Mouse (Mus musculus) telencephalon, adult 2 months (tissue): ENCODE measurements around the gene Agpat1.

Source experiments
- DNase-seq: peaks from one replicate; pipeline ENCODE4 v3.0.0-alpha.2; 2011; ENCODE audit warnings: low read depth, low spot score

The Agpat1 gene

GRCm38 (mm10) chr17:34630761-34631301 is 26.8 kb downstream of the Agpat1 start:
- no peak for DNase-seq

- no peak for DNase-seq
These were observed 27.6 kb downstream of the Agpat1 start for GRCm38 (mm10) chr17:34631647-34632046.

- peak; percentile 88 for DNase-seq
These were observed 28.2 kb downstream of the Agpat1 start for GRCm38 (mm10) chr17:34632261-34632691.

GRCm38 (mm10) chr17:34635671-34636070 is 31.6 kb downstream of the Agpat1 start:
- DNase-seq = no peak

- DNase-seq = no peak
These were observed 33.4 kb downstream of the Agpat1 start for GRCm38 (mm10) chr17:34637459-34637858.

GRCm38 (mm10) chr17:34639461-34640255 is 35.6 kb downstream of the Agpat1 start:
- no peak for DNase-seq

GRCm38 (mm10) chr17:34640778-34641601 is 36.9 kb downstream of the Agpat1 start:
- peak; percentile 72 for DNase-seq

- no peak for DNase-seq
These were observed 37.9 kb downstream of the Agpat1 start for GRCm38 (mm10) chr17:34641945-34642344.

- no peak for DNase-seq
These were observed 39.3 kb downstream of the Agpat1 start for GRCm38 (mm10) chr17:34643379-34643778.

GRCm38 (mm10) chr17:34643944-34644343 is 39.9 kb downstream of the Agpat1 start:
- no peak for DNase-seq

GRCm38 (mm10) chr17:34644608-34645007 is 40.5 kb downstream of the Agpat1 start, which contains the start of gene Fkbpl:
TSS of gene Fkbpl (plus strand) at chr17:34644764.
- peak; percentile 97 for DNase-seq

GRCm38 (mm10) chr17:34645256-34645829 is 41.3 kb downstream of the Agpat1 start:
- no peak for DNase-seq

- DNase-seq = no peak
These were observed 41.9 kb downstream of the Agpat1 start for GRCm38 (mm10) chr17:34645831-34646511.

GRCm38 (mm10) chr17:34646906-34647787 is 43.1 kb downstream of the Agpat1 start, which contains the start of gene Atf6b:
TSS of gene Atf6b (plus strand) at chr17:34647146.
- peak; percentile 99 for DNase-seq

GRCm38 (mm10) chr17:34648141-34648890 is 44.3 kb downstream of the Agpat1 start:
- DNase-seq = no peak

- no peak for DNase-seq
These were observed 45.2 kb downstream of the Agpat1 start for GRCm38 (mm10) chr17:34649106-34649864.

- no peak for DNase-seq
These were observed 46.7 kb downstream of the Agpat1 start for GRCm38 (mm10) chr17:34650781-34651180.

- DNase-seq = no peak
These were observed 47.6 kb downstream of the Agpat1 start for GRCm38 (mm10) chr17:34651507-34652221.
